Mouse (Mus musculus) CD8-positive naive resting alpha-beta T cell, adult 2 months (primary cell): ENCODE results near the gene Olfm1.

Source experiments
- DNase-seq, 2 experiments: peaks; one replicate each; pipeline ENCODE4 v3.0.0; 2022; ENCODE audit warnings: low read depth in 2 of 2, low spot score in 2 of 2

Gene Olfm1

GRCm38 (mm10) chr2:28192821-28193689, at the start of gene Olfm1:
TSS of gene Olfm1 (plus strand) at chr2:28192992.
- DNase-seq, result no peak

- DNase-seq, result no peak
Observed at GRCm38 (mm10) chr2:28143417-28144045, 49.3 kb upstream of the Olfm1 start.

- DNase-seq, result no peak
Observed at GRCm38 (mm10) chr2:28145702-28146101, 47.1 kb upstream of the Olfm1 start.

- DNase-seq, result no peak
Observed at GRCm38 (mm10) chr2:28146152-28146551, 46.6 kb upstream of the Olfm1 start.

GRCm38 (mm10) chr2:28146685-28147084, 46.1 kb upstream of the Olfm1 start:
- no peak for DNase-seq

GRCm38 (mm10) chr2:28147248-28147794, 45.5 kb upstream of the Olfm1 start:
- DNase-seq, result no peak

GRCm38 (mm10) chr2:28149688-28150087, 43.1 kb upstream of the Olfm1 start:
- no peak for DNase-seq

GRCm38 (mm10) chr2:28160568-28160967, 32.2 kb upstream of the Olfm1 start:
- DNase-seq, result no peak

GRCm38 (mm10) chr2:28165570-28165969, 27.2 kb upstream of the Olfm1 start:
- no peak for DNase-seq

GRCm38 (mm10) chr2:28169336-28169735, 23.5 kb upstream of the Olfm1 start:
- DNase-seq, result no peak

GRCm38 (mm10) chr2:28171962-28172361, 20.8 kb upstream of the Olfm1 start:
- DNase-seq, result no peak

GRCm38 (mm10) chr2:28173225-28174141, 19.3 kb upstream of the Olfm1 start:
- no peak for DNase-seq

GRCm38 (mm10) chr2:28174441-28174840, 18.4 kb upstream of the Olfm1 start:
- DNase-seq, result no peak

- DNase-seq, result no peak
Observed at GRCm38 (mm10) chr2:28178600-28178999, 14.2 kb upstream of the Olfm1 start.

GRCm38 (mm10) chr2:28180053-28180452, 12.7 kb upstream of the Olfm1 start:
- no peak for DNase-seq

GRCm38 (mm10) chr2:28188398-28188944, 4.3 kb upstream of the Olfm1 start:
- no peak for DNase-seq

GRCm38 (mm10) chr2:28193690-28194087, 897 bp downstream of the Olfm1 start:
- no peak for DNase-seq

- DNase-seq, result no peak
Observed at GRCm38 (mm10) chr2:28194962-28195617, 2.3 kb downstream of the Olfm1 start.

- DNase-seq, result no peak
Observed at GRCm38 (mm10) chr2:28195726-28196125, 2.9 kb downstream of the Olfm1 start.

GRCm38 (mm10) chr2:28201441-28201841, 8.6 kb downstream of the Olfm1 start:
- no peak for DNase-seq
